ENCODE assay signal across 13 mouse cellular contexts in the genomic region with DNA sequence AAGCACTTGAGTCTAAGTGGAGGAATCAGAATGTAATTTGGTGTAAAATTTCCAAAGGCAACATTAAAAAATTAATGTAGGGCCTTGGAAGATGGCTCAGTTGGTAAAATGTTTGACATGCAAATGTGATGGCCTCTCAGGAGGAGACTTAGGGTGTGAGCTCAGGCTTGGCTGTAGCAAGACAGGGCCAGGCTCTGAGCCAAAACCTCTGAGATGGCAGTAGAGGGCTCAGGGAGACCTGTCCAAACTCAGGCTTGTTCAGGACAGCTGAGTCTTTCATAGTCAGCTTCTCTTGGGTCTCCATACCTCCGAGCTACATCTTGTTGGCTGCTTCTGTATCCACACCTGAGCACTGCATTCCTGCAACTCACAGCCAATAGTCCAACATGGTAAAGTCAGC.
"Had no signal": no experiment of that assay in that cellular context is flagged by ENCODE, and none has a peak within 500 bp of the region (broad histone marks: within the 10 kb centered on the region; RNA-seq: fewer than 3 reads in every experiment).

No protein-coding gene starts in this region.

- ATAC-seq: midbrain, embryonic 16.5 days had no signal

- DNase-seq: lung, embryonic 14.5 days; lung, postnatal 10 days; lung, postnatal 4 days; midbrain, embryonic 14.5 days; retina, postnatal 1 day; right cerebral cortex, adult 18-20 months; right cerebral cortex, postnatal 25 days; right cerebral cortex, postnatal 4 days; spleen, adult 18-20 months; thymus, adult 18-20 months; thymus, postnatal 14 days; thymus, postnatal 36 days had no signal
